Mouse (Mus musculus): ENCODE data around the gene Setd2.

The Setd2 gene

GRCm38 (mm10) chr9:110623416-110624195, 91.2 kb downstream of the Setd2 start:
- peak; percentile 88 for DNase-seq

- DNase-seq: peak; percentile 99
Measured at GRCm38 (mm10) chr9:110624361-110625166, 92.2 kb downstream of the Setd2 start, which contains the start of gene Nradd. TSS of gene Nradd (minus strand) at chr9:110624452.

GRCm38 (mm10) chr9:110625350-110625908, 93.0 kb downstream of the Setd2 start:
- DNase-seq: peak; percentile 83

GRCm38 (mm10) chr9:110630171-110630570, 97.8 kb downstream of the Setd2 start:
- no peak for DNase-seq

DNA sequence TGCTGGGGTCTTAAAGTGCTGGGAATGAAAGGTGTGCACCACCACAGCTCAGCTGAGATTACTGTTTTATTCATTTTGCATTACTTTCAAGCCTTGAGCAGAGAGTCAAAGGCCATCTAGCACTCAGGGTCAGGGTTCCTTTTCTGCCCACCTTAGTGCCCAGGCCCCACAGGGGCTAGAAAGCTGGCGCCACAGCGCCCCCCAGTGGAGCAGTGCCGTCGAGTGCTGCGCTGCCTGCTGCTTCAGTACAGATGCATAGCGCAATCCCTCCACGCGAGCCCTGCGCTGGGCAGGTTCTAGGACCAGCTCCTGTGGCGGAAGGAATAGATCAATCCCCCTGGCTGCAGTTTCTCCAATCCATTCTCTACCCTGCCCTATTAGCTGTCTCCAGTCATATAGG, 98.8 kb downstream of the Setd2 start:
- no peak for DNase-seq

GRCm38 (mm10) chr9:110631651-110632275, 99.4 kb downstream of the Setd2 start:
- no peak for DNase-seq

GRCm38 (mm10) chr9:110632671-110633070, 100.3 kb downstream of the Setd2 start:
- no peak for DNase-seq

DNA sequence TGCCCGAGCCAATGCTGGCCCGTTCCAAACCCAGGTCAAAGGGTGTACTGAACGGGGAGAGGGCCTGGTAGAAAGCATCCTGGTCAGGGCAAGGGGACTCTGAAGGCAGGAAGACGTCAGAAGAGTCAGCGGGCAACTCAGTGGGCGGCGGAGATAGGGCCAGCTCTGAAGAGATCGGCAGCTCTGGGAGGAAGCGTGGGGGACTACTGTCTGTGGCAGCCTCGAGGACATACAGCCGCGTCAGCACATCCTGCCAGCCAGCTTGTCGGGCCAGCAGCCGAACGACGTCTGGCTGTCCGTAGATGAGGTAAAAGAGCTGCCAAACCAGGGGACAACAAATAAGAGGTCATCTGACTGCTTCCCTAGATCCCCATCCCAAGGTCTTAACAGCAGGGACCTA, 101.5 kb downstream of the Setd2 start:
- DNase-seq: no peak

DNA sequence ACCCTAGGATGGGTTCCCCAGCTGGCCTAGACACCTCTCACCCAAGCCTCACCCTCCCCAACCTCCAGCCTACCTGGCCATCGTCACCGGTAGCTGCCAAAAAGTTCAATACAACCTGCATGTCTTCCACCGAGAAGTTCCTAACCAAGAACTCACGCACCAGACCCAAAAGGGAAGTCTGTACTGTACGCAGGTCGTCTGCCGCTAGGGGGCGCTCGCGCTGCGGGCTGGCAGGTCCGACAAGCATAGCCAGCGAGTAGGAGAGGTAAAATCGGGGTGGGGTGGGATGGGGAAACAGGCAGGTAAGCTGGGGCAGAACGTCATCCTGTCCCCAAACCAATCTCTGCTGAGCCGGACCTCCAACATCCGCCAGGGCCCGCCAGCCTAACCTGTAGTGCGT, 102.8 kb downstream of the Setd2 start:
- DNase-seq: peak; percentile 96

- DNase-seq: no peak
Measured at GRCm38 (mm10) chr9:110638611-110639021, 106.2 kb downstream of the Setd2 start.

DNA sequence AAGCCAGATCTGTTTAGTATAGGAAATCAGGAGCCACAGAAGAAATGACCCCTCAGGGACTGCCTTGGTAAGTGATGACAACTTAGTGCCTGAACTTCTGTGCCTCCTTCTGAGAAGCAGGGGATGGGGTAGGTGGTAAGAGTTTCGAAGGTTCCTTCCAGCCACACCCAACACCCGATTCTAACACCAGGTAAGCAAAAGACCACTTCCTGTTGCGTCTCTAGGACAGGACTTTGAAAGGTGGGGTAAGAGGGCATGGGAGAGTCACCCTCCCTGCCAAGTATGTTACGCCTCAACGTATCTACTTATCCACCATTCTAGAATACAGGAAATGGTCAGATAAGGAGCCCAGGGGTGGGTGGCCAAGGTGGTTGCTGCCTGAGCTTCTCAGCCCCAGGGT, 108.6 kb downstream of the Setd2 start:
- DNase-seq: no peak

- DNase-seq: no peak
Measured at GRCm38 (mm10) chr9:110642812-110643524, 110.6 kb downstream of the Setd2 start.

- no peak for DNase-seq
Measured at GRCm38 (mm10) chr9:110643787-110644186, 111.4 kb downstream of the Setd2 start.

DNA sequence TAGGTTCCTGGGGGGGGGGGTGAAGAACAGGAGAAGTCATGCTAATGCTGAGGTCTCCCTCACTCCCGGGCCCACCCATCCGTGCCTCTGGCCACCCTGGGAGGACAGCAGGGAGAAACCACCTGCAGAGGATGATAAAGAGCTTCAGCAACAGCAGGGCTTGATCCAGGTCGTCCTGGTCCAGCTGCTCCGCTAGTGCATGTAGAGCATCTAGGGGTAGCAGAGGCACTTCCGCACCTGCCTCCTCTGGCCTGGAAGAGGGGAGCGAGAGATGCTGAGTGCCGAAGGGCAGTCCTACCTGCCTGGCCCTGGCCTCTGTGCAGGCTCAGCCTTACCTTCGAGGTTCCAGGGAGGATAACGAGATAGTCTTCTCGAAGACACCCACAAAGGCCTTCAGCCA, 111.9 kb downstream of the Setd2 start:
- DNase-seq: no peak

DNA sequence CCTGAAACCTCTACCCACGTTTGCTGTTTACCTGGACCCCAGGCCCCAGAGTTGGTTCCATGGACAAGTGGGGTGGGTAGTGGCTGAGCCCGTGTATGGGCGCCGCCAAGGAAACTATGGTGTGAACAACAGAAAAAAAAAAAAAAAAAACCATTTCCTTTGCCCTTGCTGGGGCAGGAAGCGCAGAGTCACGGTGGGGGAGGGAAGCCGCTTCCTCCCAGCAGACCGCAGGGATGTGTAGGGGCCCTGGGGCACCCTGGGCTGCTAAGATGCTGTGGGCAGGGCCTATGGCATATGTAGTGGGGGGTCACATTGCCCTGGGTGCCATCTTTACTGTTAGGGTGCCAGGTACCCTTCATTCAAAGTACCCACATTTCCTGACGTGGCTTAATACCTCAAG, 112.8 kb downstream of the Setd2 start:
- peak; percentile 94 for DNase-seq

- no peak for DNase-seq
Measured at GRCm38 (mm10) chr9:110649775-110650174, 117.4 kb downstream of the Setd2 start.

DNA sequence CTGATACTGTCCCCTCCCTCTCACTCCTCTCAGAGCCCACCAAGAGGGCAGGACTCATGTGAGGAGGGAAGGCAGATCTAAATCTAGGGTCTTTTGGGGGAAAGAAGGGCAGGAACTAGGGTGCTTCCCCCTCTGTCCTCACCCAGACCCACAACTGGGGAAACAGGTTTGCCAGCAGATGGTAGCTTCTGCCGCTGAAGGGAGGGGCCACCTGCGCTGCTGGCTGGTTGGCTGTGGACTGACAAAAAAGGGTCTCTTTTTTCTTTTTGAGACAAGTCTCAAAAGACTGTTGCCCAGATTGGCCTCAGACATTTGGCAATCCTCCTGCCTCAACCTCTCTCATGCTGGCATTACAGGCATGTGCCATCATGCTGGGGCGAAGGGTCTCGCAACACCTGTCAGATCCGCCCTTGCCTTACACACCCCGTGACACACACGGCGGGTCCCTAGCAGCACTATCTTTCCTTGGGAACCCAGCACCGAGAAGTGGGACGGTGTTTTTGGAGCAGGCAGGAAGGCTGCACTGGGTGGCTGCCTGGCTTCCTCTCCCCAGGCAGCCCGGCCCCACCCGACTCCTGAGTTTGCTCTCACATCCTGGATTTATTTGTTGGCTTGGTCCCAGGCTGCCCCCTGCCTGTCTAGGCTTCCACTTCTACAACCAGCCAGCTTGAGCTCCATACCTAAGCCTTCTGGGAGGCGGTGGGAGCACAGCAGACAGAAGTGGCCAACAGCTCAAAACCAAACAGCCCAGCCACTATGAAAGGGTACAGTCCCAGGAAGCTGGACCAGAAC, 119.7 kb downstream of the Setd2 start:
- peak; percentile 97 for DNase-seq

DNA sequence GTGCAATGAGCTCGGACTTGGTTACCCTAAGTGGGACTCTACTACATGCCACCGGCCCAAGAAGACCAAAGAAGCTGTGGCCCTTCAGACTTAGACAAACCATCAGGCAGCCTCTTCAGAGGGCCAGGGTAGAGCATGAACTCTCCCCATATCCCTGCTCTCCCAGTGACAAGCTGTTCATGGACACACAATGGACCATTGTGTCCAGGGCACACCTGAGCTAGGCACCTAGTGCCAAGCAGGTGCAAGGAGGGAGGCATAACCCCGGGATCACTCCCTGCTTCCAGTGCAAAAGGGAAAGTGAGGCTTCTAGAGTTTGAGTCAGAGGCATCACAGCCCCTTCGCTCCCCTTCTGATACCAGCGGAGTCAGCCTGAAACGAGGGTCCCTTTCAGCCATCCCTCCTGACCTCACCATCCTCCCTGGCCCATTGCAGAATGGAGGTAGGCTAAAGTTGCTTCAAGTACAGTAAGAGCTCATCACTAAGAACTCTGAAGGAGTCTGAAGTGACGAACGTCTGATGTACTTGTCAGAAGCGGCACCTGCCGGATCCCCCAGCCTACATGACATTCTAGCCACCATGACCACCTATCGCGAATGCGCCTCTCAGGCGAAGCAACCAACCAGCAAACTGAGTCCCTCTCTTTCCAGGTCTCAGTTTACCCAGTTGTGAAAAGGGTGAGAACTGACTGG, 120.7 kb downstream of the Setd2 start:
- peak; percentile 94 for DNase-seq

GRCm38 (mm10) chr9:110653655-110654461, 121.5 kb downstream of the Setd2 start, which contains the start of gene Nbeal2:
TSS of gene Nbeal2 (minus strand) at chr9:110654161.
- peak; percentile 100 for DNase-seq
